ENCODE assay signal across 22 mouse cellular contexts in the genomic region with DNA sequence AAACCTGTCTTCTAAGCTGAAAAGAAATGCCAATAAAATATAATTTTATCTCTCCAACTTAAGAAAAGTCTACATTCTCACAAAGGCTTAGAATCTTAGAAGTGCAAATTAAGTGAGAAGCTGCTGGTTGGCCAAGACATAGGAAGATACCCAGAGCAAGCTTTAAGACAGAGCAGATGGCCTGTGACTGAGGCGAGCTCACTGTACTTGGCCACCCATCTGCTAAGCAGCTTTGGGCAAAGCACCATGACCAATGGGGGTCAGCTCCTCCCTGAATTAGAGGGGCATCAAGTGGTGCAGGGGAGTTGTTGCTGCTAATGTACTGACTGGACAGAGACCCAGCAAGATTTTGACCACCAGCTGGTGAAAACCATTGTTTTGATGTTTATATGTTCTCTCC.
DNase-seq lines count a peak whose midpoint lies in the region; ATAC-seq lines count a peak whose summit lies in the region.
"Had no signal": no experiment of that assay in that cellular context is flagged by ENCODE, and none has a peak within 500 bp of the region (broad histone marks: within the 10 kb centered on the region; RNA-seq: fewer than 3 reads in every experiment).

No protein-coding gene starts in this region.

- no peaks in the 10 kb centered on the region for H3K4me1 ChIP-seq in kidney, embryonic 16.5 days (ENCODE audit: insufficient read depth, low read length)
- H3K4me1 ChIP-seq: embryonic facial prominence, embryonic 15.5 days; forebrain, embryonic 10.5 days; heart, embryonic 10.5 days; midbrain, embryonic 10.5 days; stomach, embryonic 15.5 days had no signal

- WGBS in kidney, embryonic 16.5 days: 45% methylated on average over 1 of the region's 1 CpGs

- H3K9me3 ChIP-seq in kidney, embryonic 16.5 days (ENCODE audit: low read length): no peaks in the 10 kb centered on the region
- H3K9me3 ChIP-seq: embryonic facial prominence, embryonic 15.5 days; forebrain, embryonic 10.5 days; heart, embryonic 10.5 days; midbrain, embryonic 10.5 days; stomach, embryonic 15.5 days had no signal

- ATAC-seq in kidney, embryonic 16.5 days (ENCODE audit: low FRiP score, low TSS enrichment): peak; percentile 75; the same call in 1 of the 2 replicates
- ATAC-seq: liver, postnatal 0 days had no signal

- H3K27me3 ChIP-seq in kidney, embryonic 16.5 days (ENCODE audit: insufficient read depth, low read length): no peaks in the 10 kb centered on the region
- H3K27me3 ChIP-seq: embryonic facial prominence, embryonic 15.5 days; stomach, embryonic 15.5 days had no signal

- H3K4me3 ChIP-seq in kidney, embryonic 16.5 days (ENCODE audit: low read length): no peak overlapping the region
- H3K4me3 ChIP-seq: embryonic facial prominence, embryonic 15.5 days; forebrain, embryonic 10.5 days; heart, embryonic 10.5 days; midbrain, embryonic 10.5 days; myocyte; stomach, embryonic 15.5 days had no signal

- no peak overlapping the region for H3K27ac ChIP-seq in kidney, embryonic 16.5 days (ENCODE audit: low read length)
- H3K27ac ChIP-seq: embryonic facial prominence, embryonic 15.5 days; forebrain, embryonic 10.5 days; heart, embryonic 10.5 days; midbrain, embryonic 10.5 days; stomach, embryonic 15.5 days had no signal

- peak; percentile 7 for DNase-seq in embryo, embryonic 10 days (ENCODE audit: low spot score)
- DNase-seq in embryo, embryonic 9.5 days (ENCODE audit: extremely low spot score): no peak
- no peak for DNase-seq in kidney, adult 11 months
- peak; percentile 30 for DNase-seq in retina, postnatal 1 day
- DNase-seq in retina, embryonic 14.5 days (ENCODE audit: low spot score): no peak
- DNase-seq in telencephalon, adult 2 months (ENCODE audit: low read depth, low spot score): peak; percentile 24
- DNase-seq in spleen, adult 18-20 months: no peak
- DNase-seq: gastrocnemius, postnatal 25 days; heart, postnatal 10 days; kidney, postnatal 14 days; layer of hippocampus, adult 9-11 months; liver; liver, postnatal 0 days; lung, postnatal 14 days; right cerebral cortex, adult 18-20 months had no signal

- H3K36me3 ChIP-seq in kidney, embryonic 16.5 days (ENCODE audit: insufficient read depth, low read length): no peaks in the 10 kb centered on the region
- H3K36me3 ChIP-seq: embryonic facial prominence, embryonic 15.5 days; forebrain, embryonic 10.5 days; heart, embryonic 10.5 days; midbrain, embryonic 10.5 days; stomach, embryonic 15.5 days had no signal

- no peak overlapping the region for H3K9ac ChIP-seq in kidney, embryonic 16.5 days (replicated peaks; ENCODE audit: low read length)
- H3K9ac ChIP-seq: embryonic facial prominence, embryonic 15.5 days; liver, postnatal 0 days; stomach, embryonic 15.5 days had no signal

- H3K4me2 ChIP-seq in kidney, embryonic 16.5 days (replicated peaks; ENCODE audit: low read depth, low read length): no peak overlapping the region
- H3K4me2 ChIP-seq: embryonic facial prominence, embryonic 15.5 days; stomach, embryonic 15.5 days had no signal

Comparison
In these comparisons a context has a peak if more than half of its experiments do, and no peak if none do; other contexts are left out.
1. DNase-seq: peak in embryo, embryonic 10 days (single experiment), retina, postnatal 1 day (single experiment) and telencephalon, adult 2 months (single experiment); none in embryo, embryonic 9.5 days (single experiment), kidney, adult 11 months (single experiment), retina, embryonic 14.5 days (single experiment) and spleen, adult 18-20 months (0 of 2).